Mouse (Mus musculus): Measurements from ENCODE around the gene Agbl5.
"Not testable (repeated sequence)": the region's sequence is repeated elsewhere in the genome, so short reads cannot be mapped to it uniquely, and the experiment has no call there.

The Agbl5 gene

GRCm38 (mm10) chr5:30888337-30889087 lies at the start of gene Agbl5:
TSS of gene Agbl5 (plus strand) at chr5:30888694.
- DNase-seq (ENCODE audit: low read depth): peak; percentile 95

GRCm38 (mm10) chr5:30839731-30840130 lies 48.8 kb upstream of the Agbl5 start:
- DNase-seq (ENCODE audit: low read depth): no peak

GRCm38 (mm10) chr5:30841896-30842295 lies 46.6 kb upstream of the Agbl5 start:
- DNase-seq (ENCODE audit: low read depth): no peak

GRCm38 (mm10) chr5:30849891-30850555 lies 38.5 kb upstream of the Agbl5 start:
- DNase-seq (ENCODE audit: low read depth): no peak

- no peak for DNase-seq (ENCODE audit: low read depth)
Measured at GRCm38 (mm10) chr5:30850556-30850925, 38.0 kb upstream of the Agbl5 start.

GRCm38 (mm10) chr5:30853522-30853921 lies 35.0 kb upstream of the Agbl5 start:
- no peak for DNase-seq (ENCODE audit: low read depth)

- peak; percentile 28 for DNase-seq (ENCODE audit: low read depth)
Measured at GRCm38 (mm10) chr5:30855674-30856073, 32.8 kb upstream of the Agbl5 start.

- DNase-seq (ENCODE audit: low read depth): peak; percentile 14
Measured at GRCm38 (mm10) chr5:30856124-30856523, 32.4 kb upstream of the Agbl5 start.

- DNase-seq (ENCODE audit: low read depth): no peak
Measured at GRCm38 (mm10) chr5:30863852-30864251, 24.6 kb upstream of the Agbl5 start.

- no peak for DNase-seq (ENCODE audit: low read depth)
Measured at GRCm38 (mm10) chr5:30864322-30864721, 24.2 kb upstream of the Agbl5 start.

GRCm38 (mm10) chr5:30866871-30867270 lies 21.6 kb upstream of the Agbl5 start:
- no peak for DNase-seq (ENCODE audit: low read depth)

- DNase-seq (ENCODE audit: low read depth): no peak
Measured at GRCm38 (mm10) chr5:30867712-30868111, 20.8 kb upstream of the Agbl5 start, which contains the start of gene Tmem214. TSS of gene Tmem214 (plus strand) at chr5:30868012.

- DNase-seq (ENCODE audit: low read depth): no peak
Measured at GRCm38 (mm10) chr5:30868981-30869380, 19.5 kb upstream of the Agbl5 start.

GRCm38 (mm10) chr5:30869405-30870130 lies 18.9 kb upstream of the Agbl5 start:
- DNase-seq (ENCODE audit: low read depth): peak; percentile 91

GRCm38 (mm10) chr5:30870131-30870406 lies 18.4 kb upstream of the Agbl5 start:
- DNase-seq (ENCODE audit: low read depth): no peak

GRCm38 (mm10) chr5:30872574-30872973 lies 15.9 kb upstream of the Agbl5 start:
- no peak for DNase-seq (ENCODE audit: low read depth)

- DNase-seq (ENCODE audit: low read depth): no peak
Measured at GRCm38 (mm10) chr5:30874365-30874764, 14.1 kb upstream of the Agbl5 start.

GRCm38 (mm10) chr5:30878616-30879015 lies 9.9 kb upstream of the Agbl5 start:
- no peak for DNase-seq (ENCODE audit: low read depth)

- DNase-seq (ENCODE audit: low read depth): no peak
Measured at GRCm38 (mm10) chr5:30879347-30879943, 9.0 kb upstream of the Agbl5 start.

- DNase-seq (ENCODE audit: low read depth): not testable (repeated sequence)
Measured at GRCm38 (mm10) chr5:30881839-30882238, 6.7 kb upstream of the Agbl5 start.

GRCm38 (mm10) chr5:30886209-30886608 lies 2.3 kb upstream of the Agbl5 start:
- no peak for DNase-seq (ENCODE audit: low read depth)

- no peak for DNase-seq (ENCODE audit: low read depth)
Measured at GRCm38 (mm10) chr5:30886731-30887130, 1.8 kb upstream of the Agbl5 start.

GRCm38 (mm10) chr5:30887331-30887761 lies 1.1 kb upstream of the Agbl5 start:
- peak; percentile 93 for DNase-seq (ENCODE audit: low read depth)

All from induced T-regulatory cell, adult 2 months (primary cell).